Comparison of ENCODE assay signal across 3 mouse cellular contexts in genomic region chr12:104238048-104238447, GRCm38 (mm10). TPM values are rescaled to one million over a fixed set of nuclear protein-coding genes. Genes with fewer than 3 reads are reported as not detected.
"Had no signal": no experiment of that assay in that cellular context is flagged by ENCODE, and none has a peak within 500 bp of the region (broad histone marks: within the 10 kb centered on the region; RNA-seq: fewer than 3 reads in every experiment).

No protein-coding gene starts in this region.

RNA-seq across cellular contexts. Expression of gene Serpina3f, which starts 23.7 kb away (rescaled TPM):
- polyA plus RNA-seq: neural tube, embryonic 13.5 days; neural tube, embryonic 14.5 days had no signal

RNA-seq across cellular contexts. Expression of gene Serpina3i, which starts 24.9 kb away (rescaled TPM):
- polyA plus RNA-seq: neural tube, embryonic 13.5 days; stomach, embryonic 14.5 days had no signal
